Mouse (Mus musculus): ENCODE data around the gene Kcnmb2. TPM values are rescaled to one million over a fixed set of nuclear protein-coding genes. Genes with fewer than 3 reads are reported as not detected.
A peak's percentile ranks its signal among the peaks of the same experiment; 100 is the strongest.

The Kcnmb2 gene
- total RNA-seq, 2 experiments from 2014 or later = 17.7 to 18.4 TPM

DNA sequence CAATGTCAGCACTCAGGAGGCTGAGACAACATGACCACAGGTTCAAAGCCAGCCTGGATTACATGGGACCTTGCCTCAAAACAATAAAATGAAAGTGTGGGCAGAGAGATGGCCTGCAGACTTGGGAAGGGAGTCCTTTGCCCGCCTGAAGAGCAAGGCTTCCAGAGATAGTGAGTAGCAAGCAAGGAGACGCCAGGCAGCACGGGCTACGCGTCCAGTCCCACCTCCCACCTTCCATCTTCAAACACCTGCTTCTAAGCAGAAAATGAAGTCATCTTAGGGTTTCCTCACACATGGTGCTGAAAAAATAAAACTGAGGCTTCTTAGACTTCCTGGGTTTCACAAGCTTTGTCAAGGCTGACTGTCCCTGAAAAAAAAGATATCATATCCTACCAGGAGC, 109.3 kb downstream of the Kcnmb2 start:
- no peak for DNase-seq
- intact Hi-C loops (cut with DNase I) = no loop called here

DNA sequence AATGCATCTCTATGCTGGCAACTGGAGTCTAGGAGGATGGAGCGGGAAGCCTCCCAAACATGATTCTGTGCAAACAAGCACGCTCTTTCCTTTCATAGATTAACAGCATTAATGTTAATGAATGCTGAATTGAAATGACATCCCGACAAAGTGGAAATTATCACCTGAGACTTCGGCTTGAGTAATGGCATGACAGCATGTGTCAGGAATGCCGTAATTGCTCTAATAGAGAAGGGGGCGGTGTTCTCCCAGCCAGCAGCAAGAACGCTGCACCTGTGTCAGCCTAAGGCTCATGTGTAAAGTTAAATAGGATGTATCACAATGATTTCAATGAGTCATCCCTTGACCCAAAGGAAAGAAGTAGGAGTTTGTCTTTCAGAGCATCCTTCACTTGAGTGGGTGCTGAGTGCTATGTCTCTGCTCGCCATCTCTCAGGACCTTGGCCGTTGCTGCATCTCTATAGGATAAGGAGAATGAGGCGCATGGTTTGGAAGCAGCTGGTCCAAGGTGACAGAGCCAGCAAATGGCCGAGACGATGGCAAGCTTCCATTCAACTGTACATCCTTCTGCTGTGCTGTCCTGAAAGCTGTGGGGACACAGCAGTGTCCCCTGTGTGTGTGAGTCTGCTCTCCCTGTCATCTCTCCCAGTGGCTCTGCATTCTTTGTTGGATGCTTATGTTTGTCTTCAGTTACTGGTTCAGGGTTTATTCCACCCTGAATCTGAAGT, 110.1 kb downstream of the Kcnmb2 start:
- DNase-seq = peak; percentile 51

DNA sequence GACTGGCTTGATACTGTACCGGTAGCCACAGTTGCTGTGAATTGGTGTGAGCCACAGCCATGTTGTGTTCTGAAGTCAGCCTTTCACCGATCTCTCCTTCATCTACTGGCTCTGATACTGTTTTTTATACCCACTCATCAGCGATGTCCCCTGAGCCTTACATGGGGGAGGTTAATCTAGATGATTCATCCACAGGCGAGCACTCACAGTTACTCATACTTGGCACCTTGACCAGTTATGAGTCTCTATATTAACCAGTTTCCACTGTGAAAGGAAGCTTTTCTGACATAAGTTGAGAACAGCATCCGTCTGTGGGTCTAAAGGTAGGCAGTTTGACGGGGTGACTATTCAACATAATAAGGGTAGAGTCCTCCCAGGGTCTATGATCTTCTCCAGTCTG, 118.7 kb downstream of the Kcnmb2 start:
- no peak for DNase-seq
- intact Hi-C loops (cut with DNase I) = no loop called here

More for the DNA sequence above, 110.1 kb downstream of the Kcnmb2 start:
- intact Hi-C loops (cut with DNase I) = no loop called here

DNA sequence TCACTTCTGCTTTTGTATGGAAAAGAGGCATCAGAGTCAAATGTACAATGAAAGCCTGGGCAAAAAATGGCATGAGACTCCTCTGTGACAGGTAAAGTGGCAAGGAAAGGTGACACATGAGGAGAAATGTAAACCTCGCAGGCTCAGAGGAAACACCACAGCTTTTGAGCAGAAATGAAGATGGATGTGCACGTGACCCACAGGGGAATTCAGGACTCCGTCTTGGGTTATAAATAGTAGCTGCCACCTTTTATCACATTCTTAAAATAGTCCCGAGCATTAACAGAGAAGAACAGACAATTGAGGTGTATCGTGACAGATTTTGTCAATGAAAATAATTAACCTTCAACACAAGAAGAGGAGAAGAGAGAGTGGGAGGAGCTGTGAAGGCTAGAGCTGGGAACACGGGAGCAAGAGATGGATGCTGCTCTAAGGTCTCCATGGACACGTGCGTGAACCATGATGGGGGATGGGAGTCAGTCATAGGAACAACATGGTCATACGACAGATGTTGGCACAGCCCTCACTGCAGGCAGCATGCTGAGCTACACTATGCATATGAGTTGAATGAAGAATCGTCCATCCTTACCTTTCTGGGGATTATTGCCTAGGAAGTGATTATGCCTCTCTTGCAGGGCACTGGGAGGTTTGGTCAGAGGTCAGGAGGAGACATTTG, 127.2 kb downstream of the Kcnmb2 start:
- intact Hi-C loops (cut with DNase I) = no loop called here
- no peak for DNase-seq

DNA sequence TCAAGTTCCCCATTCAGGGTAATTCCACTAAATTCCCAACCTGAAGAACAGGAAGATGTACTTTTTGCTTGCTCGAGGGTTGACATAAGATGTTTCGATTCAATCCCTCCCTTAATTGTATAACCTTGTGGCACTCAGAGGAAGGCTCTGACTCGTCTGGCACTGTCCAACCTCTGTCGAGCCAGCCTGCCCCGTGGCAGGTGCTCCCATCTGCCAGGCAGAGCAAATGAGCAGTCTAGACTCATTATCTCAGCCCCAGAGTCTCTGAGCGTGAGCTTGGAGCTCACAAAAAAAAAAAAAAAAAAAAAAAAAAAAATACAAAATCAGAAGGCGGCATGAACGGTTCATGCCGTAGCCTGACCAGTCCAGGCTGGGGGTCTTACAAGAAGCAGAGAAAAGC, 130.1 kb downstream of the Kcnmb2 start:
- intact Hi-C loops (cut with DNase I) = no loop called here
- DNase-seq = peak; percentile 29

DNA sequence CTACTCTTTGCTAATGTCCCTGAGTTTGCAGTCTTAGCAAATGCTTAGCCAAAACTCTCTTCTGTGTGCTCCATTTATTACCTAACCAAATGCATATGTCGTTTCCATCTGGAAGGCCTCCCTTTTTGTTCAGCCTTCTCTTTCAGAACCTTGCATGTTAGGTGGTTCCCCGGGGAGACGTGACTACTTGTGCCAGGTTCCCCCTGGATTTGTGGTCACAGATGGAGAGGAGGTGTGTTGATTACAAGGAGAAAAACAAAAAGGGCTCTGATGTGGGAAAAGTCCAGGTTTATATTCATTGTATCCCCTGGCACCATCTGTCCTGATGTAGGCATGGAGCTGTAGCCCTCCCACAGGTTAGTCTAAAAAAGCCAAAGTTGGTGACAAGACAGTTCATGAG, 141.5 kb downstream of the Kcnmb2 start:
- no peak for DNase-seq

DNA sequence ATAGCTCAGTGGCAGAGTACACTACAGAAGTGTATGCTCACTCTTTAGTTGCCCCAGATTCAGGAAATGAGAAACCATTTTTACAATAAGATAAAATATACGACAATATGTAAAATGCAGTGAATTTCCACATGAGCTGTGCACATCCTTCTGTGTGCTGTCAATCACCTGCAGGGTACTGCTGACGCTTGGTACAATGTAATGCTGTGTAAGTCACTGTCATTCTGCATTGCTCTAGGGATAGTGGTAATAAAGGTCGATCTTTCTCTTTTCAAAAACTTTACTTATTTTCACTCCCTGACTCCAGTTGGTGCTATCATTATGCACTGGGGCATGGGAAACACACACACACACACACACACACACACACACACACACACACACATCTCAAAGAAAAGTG, 146.5 kb downstream of the Kcnmb2 start:
- no peak for DNase-seq
- intact Hi-C loops (cut with DNase I) = no loop called here

More for the DNA sequence above, 141.5 kb downstream of the Kcnmb2 start:
- intact Hi-C loops (cut with DNase I) = no loop called here

DNA sequence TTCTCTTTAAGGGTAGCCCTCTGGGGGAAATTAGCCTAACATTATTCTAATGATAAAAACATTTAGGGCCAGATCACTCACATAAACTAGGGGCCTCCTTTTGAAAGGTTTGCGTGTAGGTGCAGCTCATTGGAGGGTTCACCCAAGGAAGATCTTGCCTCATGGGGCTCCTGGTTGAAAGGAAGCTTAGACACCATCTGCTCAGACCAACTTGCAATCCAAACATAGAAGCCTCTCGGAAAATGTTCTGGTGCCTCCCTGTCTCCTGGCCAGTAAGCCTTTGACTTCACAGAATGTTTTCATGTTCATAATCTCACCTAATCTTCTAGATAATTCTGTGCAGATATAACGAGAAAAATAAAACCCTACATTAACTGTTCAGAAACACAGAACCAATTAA, 150.3 kb downstream of the Kcnmb2 start:
- no peak for DNase-seq
- intact Hi-C loops (cut with DNase I) = loop anchor here (10.0 kb wide), 1 partner anchor 148 kb away; the partner anchor contains the start of gene Kcnmb2

DNA sequence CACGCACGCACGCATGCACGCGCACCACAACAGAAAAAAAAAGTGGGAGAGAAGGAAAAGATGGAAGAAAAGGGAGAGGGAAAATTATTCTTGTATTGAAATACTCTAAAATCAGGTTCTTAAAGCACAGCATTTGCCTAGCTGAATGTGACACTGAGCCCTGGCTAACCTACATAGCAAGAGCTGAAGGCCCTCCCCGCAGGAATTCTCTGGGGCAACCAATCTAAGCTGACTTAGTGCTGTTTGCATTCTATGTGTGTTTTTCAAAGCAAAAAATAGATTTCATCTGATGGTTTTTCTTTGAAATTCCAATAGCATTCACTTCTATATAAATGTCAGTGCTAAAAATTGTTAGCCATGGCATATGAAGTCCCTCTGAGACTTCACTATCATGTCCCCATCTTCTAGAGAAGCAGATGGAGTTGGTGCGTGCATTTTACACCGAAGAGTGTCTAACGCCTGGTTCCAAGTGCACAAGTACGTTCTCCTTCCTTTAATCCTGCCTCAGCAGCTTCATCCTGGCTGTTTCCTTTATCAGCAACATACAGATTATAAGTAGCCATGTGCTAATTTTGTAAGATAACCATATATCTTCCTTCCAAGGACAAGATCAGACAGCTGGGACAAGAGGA, 151.4 kb downstream of the Kcnmb2 start:
- no peak for DNase-seq
- intact Hi-C loops (cut with DNase I) = loop anchor here (10.0 kb wide), 1 partner anchor 149 kb away; the partner anchor contains the start of gene Kcnmb2

DNA sequence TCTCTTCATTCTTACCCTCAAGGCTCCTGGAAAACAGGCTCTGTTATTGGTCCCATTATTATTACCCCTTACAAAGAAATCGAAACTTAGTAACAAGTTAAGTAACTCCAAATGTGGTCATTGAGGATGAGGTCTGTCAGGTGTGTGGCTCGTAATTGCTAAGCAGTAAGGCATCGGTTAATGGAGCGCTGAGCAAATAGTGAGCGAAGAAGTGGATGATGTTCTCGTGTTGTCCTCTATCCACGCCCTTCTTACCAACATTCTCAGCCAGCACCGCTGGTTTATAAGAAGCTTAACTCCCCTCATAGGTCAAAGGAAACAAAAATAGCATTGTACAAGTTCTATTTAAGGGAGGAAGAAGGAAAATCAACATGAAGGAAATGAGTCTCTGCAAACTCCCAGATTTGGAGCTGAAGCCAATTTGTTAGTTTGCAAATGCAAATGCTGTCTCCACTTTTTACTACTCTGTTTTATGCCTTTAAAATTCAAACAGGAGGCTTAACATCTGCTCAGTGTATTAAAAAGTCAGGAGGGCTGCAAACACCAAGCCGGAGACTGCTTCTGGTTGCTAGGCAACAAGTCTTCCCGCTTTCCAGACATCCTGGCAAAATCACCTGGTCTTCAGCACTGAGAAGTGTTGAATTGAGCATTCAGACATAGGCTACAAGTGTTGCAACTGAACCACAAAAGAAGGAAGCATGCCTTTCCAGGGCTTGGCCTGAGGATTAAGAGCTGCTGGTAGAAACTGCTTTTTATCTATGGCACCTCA, 157.8 kb downstream of the Kcnmb2 start:
- DNase-seq = no peak
- intact Hi-C loops (cut with DNase I) = loop anchor here (10.0 kb wide), 1 partner anchor 155 kb away; the partner anchor contains the start of gene Kcnmb2

DNA sequence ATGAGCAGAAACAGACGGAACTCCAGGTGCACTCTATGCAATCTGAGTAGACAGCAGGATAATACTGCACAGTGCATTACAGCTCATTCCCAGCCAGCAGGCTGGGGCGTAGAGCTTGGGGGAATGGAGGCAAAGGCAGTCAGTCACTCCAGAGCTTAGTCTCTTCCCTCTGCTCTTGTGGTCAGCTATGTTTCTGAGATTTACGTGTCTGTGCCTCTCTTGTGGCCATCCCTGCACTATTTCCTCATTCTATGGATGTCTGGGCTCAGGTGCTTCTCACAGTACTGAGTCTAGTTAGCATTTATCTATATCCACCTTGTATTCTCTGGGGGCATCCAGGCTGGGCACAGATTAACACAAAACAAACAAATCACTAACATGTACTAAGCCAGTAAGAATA, 160.4 kb downstream of the Kcnmb2 start:
- DNase-seq = no peak
- intact Hi-C loops (cut with DNase I) = no loop called here

DNA sequence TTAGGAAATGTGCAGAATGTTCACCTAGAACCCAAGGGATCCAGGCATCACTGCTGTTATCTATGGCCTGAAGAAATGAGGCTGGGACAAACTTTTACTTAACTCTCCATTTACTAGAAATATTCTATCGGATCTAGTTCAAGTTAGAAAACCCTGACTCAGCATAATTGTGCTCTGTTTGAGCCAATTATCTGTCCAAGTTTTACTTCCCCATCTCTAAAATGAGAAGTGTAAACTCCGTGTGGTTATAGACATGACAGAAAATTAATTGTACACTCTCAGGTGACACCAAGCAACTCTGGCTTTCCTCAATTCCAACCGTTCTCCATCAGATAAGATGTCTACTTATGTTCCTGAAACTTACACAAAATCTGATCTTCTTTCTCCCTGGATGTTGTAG, 161.0 kb downstream of the Kcnmb2 start:
- DNase-seq = no peak
- intact Hi-C loops (cut with DNase I) = no loop called here

DNA sequence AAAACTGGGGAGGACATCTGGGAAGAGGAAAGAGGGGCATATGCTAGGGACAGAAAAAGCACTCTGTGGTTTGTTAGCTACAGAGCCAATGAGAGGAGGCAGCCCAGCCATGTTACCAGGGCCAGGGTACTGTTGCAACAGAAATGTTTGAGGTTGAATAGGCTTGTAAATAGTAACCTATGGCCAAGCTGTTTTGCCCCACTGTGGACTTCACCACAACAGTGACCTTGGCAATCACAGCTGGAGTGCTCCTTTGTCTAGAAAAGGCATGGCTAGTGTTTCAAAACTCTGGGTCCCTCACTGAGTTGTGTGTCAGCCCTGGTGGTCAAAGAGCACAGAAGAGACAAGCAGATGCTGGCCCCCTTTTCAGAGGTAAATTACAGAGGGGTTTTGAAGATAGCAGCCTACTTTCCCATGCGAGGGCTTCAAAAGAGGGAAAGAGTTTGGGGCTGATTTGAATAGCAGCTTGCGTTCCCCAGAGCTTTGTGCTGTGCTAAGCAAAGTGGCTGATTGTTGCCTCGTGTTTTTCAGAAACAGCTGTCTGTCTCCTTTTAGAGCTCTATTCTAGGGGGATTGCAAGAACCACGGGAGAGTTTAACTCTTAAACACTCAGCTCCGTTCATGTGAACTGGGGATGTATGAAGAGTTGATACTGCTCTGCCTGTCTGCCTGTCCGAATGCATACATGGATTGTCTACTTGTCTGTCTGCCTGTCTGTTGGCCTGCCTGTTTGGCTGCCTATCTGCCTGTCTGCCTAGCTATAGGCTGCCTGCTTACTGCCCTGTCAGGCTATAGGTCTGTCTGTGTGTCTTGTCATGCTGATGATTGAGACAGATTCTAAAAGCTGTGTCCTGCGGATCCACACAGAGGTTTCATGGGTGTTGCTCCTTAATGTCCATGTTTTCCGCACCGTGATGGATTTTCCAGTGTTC, 165.0 kb downstream of the Kcnmb2 start:
- intact Hi-C loops (cut with DNase I) = no loop called here
- DNase-seq = no peak

DNA sequence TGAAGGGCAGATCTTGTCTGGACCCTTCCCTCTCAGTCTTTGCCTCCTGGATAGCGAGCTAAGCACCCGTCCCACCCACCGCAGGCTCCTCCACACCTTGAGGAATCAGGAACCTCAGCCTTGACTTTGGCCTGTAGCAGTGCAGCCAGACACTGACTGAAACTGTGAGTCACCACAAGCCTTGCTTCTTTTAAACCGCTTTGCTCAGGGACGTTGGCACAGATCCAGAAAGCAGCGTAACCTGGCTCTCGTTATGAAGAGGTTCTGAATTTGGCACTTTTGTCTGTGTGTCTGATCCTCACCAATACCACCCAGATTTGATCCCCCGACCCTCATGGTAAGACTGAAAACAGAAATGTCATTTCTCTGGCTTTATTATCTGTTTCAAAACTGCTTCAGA, 171.6 kb downstream of the Kcnmb2 start:
- peak; percentile 9 for DNase-seq
- intact Hi-C loops (cut with DNase I) = no loop called here

DNA sequence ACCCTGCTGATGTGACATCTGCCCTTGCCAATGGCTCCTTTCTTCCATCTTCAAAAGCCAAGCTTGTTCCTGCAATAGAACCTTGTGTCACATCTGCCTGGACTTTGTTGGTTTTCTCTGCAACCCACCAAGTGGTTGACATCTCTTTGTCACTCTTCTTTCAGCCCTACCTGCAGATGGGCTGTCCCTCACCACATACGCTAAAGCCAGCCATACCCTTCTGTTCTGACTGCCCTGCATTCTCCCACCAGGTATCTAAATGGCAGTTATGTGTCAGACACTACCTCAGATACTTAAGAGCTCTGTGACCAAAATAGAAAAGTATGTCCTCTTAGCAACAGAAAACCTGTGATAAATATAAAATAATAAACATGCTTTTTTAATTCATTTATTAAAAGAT, 186.5 kb downstream of the Kcnmb2 start:
- intact Hi-C loops (cut with DNase I) = no loop called here
- no peak for DNase-seq

DNA sequence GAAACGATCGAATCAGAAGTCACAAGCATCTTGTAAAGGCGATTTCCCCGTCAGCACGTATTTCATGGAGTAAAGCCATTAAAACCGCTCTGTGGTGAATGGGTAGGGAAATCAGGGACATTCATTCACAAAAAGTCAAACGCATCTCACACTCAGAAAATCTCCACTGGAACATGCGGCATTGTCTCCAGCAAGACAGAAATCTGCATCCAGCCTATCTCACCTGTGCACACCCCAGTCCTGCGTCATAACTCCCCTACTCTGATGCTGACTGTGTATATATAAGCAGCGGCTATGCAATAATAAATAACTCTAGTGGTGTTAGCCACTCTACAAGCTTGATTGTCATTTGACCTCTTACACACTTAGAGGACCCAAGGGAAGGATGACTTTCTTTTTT, 199.1 kb downstream of the Kcnmb2 start:
- DNase-seq = no peak
- intact Hi-C loops (cut with DNase I) = no loop called here

DNA sequence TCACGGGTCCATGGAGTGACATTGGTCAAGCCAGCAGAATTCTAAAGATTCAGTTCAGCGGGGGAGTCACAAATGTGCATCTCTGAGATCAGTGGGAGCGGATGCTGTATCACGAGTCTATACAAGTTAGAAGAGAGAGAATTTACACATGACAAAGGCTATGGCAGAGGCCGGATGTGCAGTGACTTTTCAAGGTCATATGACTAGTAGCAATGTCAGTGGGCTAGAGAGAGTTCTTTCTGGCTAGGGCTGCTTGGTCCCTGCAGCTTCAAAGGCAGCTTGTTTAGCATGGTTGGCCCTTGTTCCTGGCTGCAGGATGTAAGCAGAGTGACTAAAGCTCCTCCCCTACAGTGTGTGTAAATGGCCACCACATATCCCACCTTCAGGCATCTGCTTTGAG, 217.5 kb downstream of the Kcnmb2 start:
- intact Hi-C loops (cut with DNase I) = no loop called here
- DNase-seq = no peak

DNA sequence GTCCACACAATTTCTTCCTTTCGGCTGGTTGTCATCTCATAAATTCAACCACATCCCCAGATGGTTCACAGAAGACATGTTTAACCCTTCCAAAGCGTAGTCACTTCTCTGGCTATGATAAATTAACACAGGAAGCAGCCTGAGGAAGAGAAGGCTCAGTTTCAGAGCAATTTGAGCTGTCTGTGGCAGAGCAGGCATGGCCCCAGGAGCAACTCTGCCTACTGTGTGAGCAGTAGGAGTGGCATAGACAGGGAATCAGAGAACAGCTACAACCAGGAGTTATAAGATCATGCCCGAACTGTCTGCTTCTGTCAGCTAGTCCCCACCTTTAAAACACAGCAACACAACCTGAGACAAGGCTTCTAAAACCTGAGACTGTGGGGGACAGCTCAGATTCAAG, 219.4 kb downstream of the Kcnmb2 start:
- intact Hi-C loops (cut with DNase I) = no loop called here
- no peak for DNase-seq

DNA sequence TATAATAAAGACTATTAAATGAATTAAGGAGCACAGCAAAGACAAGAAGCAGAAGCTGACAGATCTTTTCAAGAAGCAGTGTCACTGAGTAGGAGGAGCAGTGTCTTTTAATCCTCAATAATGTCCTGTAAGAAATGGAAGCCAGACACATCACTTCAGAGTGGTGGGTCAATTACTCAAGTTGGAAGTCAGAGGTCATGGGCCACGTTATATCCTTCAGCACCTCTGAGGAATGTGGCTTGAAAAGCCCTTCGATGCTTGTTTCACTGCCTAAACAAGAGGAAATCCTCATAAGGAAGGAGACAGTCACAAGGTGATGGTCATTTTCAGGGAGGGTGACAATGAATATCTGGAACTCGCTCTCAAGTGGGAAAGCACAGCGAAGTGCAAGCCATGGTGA, 223.1 kb downstream of the Kcnmb2 start:
- intact Hi-C loops (cut with DNase I) = no loop called here
- DNase-seq = no peak

DNA sequence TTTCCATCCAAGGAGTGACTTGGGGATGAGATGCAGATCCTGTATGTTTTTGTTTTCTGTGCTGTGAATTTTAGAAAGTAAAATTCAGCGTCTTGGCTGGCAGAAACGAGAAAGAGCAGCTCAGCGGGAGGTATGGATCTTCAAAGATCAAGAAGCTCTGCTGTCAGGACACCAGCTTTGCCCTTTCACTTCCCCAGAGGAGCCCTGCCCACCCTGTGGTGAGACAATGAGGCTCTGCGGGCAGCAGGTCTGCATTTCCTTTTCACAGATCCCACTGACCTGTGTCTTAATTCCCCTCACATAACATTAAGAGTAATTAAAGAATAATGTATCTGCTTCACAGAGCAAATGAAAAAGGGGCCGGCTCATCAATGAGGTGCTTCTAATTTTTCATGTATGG, 226.1 kb downstream of the Kcnmb2 start:
- DNase-seq = no peak
- intact Hi-C loops (cut with DNase I) = no loop called here
